Mouse (Mus musculus): ENCODE data around the gene Arhgef39. TPM values are rescaled to one million over a fixed set of nuclear protein-coding genes. Genes with fewer than 3 reads are reported as not detected.

Arhgef39 gene
- polyA plus RNA-seq, 1 experiment from 2014 or later = 40.3 TPM

DNA sequence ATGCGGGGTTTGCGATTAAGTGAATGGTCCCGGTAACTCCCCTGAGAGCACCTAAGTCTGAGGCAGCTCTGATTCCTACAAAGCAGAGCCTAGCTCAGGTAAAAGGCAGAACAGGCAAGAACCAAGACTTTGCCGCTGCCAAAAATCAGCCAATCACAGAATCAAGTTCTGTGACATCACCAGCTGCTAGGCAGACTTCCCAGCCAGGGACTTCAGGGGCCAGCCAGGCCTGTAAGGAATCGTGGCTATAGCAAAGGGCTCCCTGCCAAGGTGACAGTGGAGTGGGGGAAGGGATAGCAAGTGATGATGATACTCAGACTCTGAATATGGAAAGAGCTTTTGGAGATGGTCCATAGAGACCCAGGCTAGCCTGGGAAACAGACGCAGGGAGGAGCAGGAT, 20.5 kb upstream of the Arhgef39 start:
- 16% methylated on average over 6 of the region's 6 CpGs for WGBS
- Histone ChIP-seq H3K4me3 (no peak overlapping the region), H3K27ac (no peak overlapping the region), H3K36me3 (ENCODE audit: poor library complexity, severe bottlenecking) (no peaks in the 10 kb centered on the region), H3K9me3 (replicated peaks) (no peaks in the 10 kb centered on the region), H3K9ac (no peak overlapping the region), H3K27me3 (peaks cover 55% of the 10 kb centered on the region), H3K4me2 (peak overlapping the region; percentile 42), H3K4me1 (peaks cover 28% of the 10 kb centered on the region)
- ATAC-seq = peak; percentile 66

DNA sequence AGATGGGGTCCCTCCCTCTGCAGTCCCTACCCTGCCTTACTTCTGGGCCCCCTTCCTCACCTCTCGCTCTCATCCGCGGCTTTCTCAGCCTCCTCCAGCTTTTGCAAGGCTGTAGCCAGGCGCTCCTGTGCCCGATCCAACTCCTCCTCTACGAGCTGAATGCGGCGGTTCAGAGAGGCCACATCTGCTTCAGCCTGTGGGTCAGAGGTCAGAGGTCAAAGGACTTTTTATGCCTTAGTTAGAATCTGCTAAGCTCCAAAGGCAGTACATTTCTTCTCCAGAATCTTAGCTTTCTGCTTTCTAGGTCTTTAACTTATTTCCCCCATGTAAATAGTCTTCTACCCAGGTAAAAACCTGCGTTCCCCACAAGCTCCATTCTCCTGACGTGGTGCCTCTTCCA, 20.1 kb upstream of the Arhgef39 start:
- 12% methylated on average over 10 of the region's 10 CpGs for WGBS
- Histone ChIP-seq H3K4me2 (peak overlapping the region; percentile 42), H3K36me3 (ENCODE audit: poor library complexity, severe bottlenecking) (no peaks in the 10 kb centered on the region), H3K4me3 (no peak overlapping the region), H3K27ac (no peak overlapping the region), H3K4me1 (peaks cover 27% of the 10 kb centered on the region), H3K9me3 (replicated peaks) (no peaks in the 10 kb centered on the region), H3K9ac (no peak overlapping the region), H3K27me3 (peaks cover 51% of the 10 kb centered on the region)
- ATAC-seq = no peak

DNA sequence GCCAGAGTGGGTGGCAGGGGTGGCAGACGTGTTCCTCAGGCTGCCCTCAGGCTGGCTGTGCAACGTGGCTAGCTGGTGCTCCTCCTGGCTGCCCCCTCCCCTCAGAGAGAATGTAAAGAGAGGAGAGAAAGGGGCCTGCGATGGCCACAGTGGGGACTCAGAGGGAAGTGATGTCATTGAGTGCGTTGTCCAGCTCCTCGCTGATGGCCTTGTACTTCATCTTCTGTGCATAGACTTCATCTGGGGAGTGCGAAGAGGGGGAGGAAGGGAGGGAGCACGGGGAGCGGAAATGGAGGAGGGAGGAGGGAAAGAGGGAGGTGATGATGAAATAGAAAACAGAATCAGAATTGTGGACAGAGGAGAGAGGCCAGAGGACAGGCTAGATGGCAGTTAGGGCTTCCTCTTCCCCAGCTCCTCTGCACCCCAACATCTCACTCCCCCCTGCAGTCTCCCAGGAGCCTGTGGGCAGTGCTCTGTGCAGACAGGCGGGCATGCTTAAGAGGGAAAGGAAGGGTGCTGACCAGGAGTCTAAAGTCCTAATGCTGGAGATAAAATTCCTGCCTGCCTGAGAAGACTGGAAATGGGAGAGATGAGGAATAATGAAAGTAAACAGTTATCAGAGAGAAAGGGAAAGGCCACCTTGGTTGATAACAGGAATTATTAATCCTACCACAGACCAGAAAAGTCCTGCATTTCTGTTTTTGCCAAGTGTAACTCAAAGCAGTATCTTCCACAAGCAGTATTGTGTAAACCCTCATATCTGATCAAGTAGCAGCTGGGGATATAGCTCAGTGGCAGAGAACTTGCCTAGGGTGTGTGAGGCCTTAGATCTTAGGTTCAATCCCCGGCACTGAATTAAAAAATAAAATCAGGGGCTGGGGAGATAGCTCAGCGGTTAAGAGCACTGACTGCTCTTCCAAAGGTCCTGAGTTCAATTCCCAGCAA, 16.5 kb upstream of the Arhgef39 start:
- H3K27ac ChIP-seq = no peak overlapping the region
- no peak overlapping the region for H3K4me2 ChIP-seq
- no peak overlapping the region for H3K9ac ChIP-seq
- peaks cover 16% of the 10 kb centered on the region for H3K27me3 ChIP-seq
- no peak for ATAC-seq
- no peaks in the 10 kb centered on the region for H3K36me3 ChIP-seq (ENCODE audit: poor library complexity, severe bottlenecking)
- H3K4me1 ChIP-seq = peaks cover 12% of the 10 kb centered on the region; the same call in 1 of the 2 replicates
- H3K4me3 ChIP-seq = no peak overlapping the region
- H3K9me3 ChIP-seq (replicated peaks) = no peaks in the 10 kb centered on the region
- WGBS = 76% methylated on average over 11 of the region's 11 CpGs

DNA sequence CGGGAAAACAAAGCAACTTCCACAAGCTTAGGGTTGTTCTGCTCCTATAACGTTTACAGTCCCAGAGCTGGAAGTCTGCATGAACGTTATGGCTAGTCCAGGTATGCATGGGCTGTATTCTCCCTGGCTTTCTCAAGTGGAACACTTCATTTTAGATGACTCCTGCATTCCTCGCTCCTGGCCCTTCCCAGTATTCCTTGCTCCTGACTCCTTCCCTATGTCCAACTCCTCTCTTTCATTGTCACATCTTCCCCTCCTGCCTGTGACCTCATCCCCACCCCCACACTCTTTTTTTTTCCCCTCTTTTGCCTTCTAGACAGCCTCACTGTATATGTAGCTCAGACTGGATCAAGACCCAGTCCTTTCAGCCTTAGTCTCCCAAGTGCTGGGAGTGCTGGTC, 14.3 kb upstream of the Arhgef39 start:
- Histone ChIP-seq H3K27ac (no peak overlapping the region), H3K4me1 (peaks cover 9% of the 10 kb centered on the region), H3K9ac (no peak overlapping the region), H3K36me3 (ENCODE audit: poor library complexity, severe bottlenecking) (no peaks in the 10 kb centered on the region), H3K27me3 (peaks cover 8% of the 10 kb centered on the region), H3K4me2 (no peak overlapping the region), H3K4me3 (no peak overlapping the region), H3K9me3 (replicated peaks) (no peaks in the 10 kb centered on the region)
- ATAC-seq = no peak
- WGBS = 87% methylated on average over 4 of the region's 4 CpGs

DNA sequence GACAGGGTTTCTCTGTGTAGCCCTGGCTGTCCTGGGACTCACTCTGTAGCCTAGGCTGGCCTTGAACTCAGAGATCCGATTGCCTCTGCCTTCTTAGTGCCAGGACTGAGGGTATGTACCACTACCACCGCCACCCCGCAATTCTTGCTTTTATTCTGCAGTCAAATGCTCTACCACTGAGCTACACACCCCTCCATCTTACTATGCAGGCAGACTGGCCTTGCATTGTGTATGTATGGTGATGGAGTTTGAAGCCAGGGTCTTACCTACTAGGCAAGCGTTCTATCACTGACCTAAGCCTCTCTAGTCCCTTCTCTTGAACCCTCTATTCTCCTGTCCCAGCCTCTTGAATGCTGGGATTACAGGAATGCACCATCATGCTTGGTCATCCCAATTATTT, 13.8 kb upstream of the Arhgef39 start:
- 88% methylated on average over 4 of the region's 4 CpGs for WGBS
- Histone ChIP-seq H3K9me3 (replicated peaks) (no peaks in the 10 kb centered on the region), H3K4me1 (peaks cover 12% of the 10 kb centered on the region), H3K27me3 (peaks cover 11% of the 10 kb centered on the region), H3K36me3 (ENCODE audit: poor library complexity, severe bottlenecking) (no peaks in the 10 kb centered on the region), H3K9ac (no peak overlapping the region), H3K4me3 (no peak overlapping the region), H3K4me2 (no peak overlapping the region), H3K27ac (no peak overlapping the region)
- no peak for ATAC-seq

DNA sequence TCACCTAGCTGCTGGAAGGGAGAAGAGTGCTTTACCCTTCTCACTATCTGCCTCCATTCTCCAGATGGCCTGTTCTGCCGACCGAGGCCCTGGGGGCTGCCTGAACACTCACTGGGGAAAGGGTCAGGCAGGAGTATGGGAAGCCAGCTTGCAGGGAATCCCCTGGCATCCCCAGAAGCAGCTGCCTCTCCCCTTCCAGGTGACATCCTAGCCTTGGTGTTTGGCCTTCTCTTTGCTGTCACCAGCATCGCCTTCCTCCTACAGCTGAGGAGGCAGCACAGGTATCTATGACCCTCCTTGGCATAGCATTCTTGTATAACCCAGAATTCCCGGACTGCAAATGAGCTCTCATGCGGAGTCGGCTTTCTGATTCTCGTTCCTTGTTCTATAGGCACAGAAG, 13.2 kb upstream of the Arhgef39 start:
- Histone ChIP-seq H3K4me3 (no peak overlapping the region), H3K36me3 (ENCODE audit: poor library complexity, severe bottlenecking) (no peaks in the 10 kb centered on the region), H3K27me3 (peaks cover 16% of the 10 kb centered on the region), H3K9me3 (replicated peaks) (no peaks in the 10 kb centered on the region), H3K9ac (no peak overlapping the region), H3K27ac (no peak overlapping the region), H3K4me1 (peaks cover 18% of the 10 kb centered on the region), H3K4me2 (no peak overlapping the region)
- no peak for ATAC-seq
- WGBS = 68% methylated on average over 7 of the region's 7 CpGs

DNA sequence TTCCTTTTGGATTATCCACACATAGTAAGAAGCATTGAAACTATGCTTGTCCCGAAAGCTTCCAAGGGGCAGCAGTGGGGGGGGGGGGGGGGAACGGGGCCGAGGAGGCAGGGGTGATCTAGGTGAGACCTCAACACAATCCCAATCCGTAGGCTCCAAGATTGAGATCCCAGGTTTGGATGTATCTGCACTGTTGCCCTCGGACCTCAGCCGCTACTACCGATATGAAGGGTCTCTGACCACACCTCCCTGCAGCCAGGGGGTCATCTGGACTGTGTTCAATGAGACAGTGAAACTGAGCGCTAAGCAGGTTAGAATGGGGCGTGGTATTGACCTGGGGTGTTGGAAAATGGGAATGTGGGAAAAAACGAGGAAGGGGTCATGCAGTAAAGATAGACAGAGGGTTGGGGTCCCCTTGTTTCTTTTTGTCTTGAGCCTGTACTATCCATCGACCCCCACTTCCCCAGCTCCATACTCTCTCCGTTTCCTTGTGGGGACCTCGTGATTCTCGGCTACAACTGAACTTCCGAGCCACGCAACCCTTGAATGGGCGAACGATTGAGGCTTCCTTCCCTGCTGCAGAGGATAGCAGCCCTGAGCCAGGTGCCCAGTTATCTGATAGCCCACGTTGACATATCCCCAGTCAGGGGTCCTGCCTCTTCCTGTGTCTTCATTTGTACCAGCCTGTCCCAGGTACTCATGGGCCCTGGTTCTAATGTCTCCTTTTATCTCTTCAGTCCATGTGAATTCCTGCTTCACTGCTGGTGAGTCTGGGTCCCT, 12.4 kb upstream of the Arhgef39 start:
- Histone ChIP-seq H3K4me3 (no peak overlapping the region), H3K27me3 (peaks cover 24% of the 10 kb centered on the region), H3K4me2 (no peak overlapping the region), H3K36me3 (ENCODE audit: poor library complexity, severe bottlenecking) (no peaks in the 10 kb centered on the region), H3K9ac (no peak overlapping the region), H3K27ac (no peak overlapping the region), H3K4me1 (peaks cover 18% of the 10 kb centered on the region), H3K9me3 (replicated peaks) (no peaks in the 10 kb centered on the region)
- WGBS = 82% methylated on average over 19 of the region's 19 CpGs
- no peak for ATAC-seq

DNA sequence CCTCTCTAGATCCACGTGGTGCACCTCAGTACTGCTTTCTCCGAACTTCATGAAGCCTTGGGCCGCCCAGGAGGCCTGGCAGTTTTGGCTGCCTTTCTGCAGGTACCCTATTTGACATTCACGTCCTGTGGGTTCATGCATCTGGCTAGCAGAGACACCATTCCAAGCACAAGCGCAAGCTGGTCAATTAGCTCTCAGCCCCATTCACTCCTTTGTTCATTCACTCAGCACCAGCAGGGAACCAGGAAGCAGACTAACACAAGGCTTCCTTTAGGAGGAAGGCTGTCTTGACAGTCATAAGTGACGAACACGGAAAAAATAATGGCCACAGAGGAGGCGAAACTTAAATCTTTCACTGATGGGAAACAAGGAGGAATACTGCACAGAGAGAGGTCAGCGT, 9.6 kb upstream of the Arhgef39 start:
- Histone ChIP-seq H3K27me3 (peaks cover 29% of the 10 kb centered on the region), H3K9me3 (replicated peaks) (no peaks in the 10 kb centered on the region), H3K27ac (no peak overlapping the region), H3K4me2 (peak overlapping the region; percentile 56), H3K36me3 (ENCODE audit: poor library complexity, severe bottlenecking) (no peaks in the 10 kb centered on the region), H3K4me3 (peak overlapping the region; percentile 31; the same call in 1 of the 2 replicates), H3K4me1 (peaks cover 18% of the 10 kb centered on the region), H3K9ac (peak overlapping the region; percentile 45; the same call in 1 of the 2 replicates)
- ATAC-seq = no peak
- WGBS = 13% methylated on average over 9 of the region's 9 CpGs

DNA sequence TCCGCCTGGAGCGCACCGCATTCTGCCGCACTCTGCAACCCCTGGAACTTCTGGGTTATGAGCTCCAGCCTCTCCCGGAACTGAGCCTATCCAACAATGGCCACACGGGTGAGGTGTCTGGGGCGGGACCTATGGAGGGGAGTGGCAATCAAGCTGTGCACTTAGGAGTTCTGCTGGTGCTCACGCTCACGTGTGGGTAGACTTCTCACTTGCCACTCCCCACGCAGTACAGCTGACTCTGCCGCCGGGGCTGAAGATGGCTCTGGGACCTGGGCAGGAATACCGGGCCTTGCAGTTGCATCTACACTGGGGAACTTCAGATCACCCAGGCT, 9.1 kb upstream of the Arhgef39 start:
- 7% methylated on average over 13 of the region's 13 CpGs for WGBS
- peak overlapping the region; percentile 45 for H3K9ac ChIP-seq
- H3K4me2 ChIP-seq = peak overlapping the region; percentile 56

DNA sequence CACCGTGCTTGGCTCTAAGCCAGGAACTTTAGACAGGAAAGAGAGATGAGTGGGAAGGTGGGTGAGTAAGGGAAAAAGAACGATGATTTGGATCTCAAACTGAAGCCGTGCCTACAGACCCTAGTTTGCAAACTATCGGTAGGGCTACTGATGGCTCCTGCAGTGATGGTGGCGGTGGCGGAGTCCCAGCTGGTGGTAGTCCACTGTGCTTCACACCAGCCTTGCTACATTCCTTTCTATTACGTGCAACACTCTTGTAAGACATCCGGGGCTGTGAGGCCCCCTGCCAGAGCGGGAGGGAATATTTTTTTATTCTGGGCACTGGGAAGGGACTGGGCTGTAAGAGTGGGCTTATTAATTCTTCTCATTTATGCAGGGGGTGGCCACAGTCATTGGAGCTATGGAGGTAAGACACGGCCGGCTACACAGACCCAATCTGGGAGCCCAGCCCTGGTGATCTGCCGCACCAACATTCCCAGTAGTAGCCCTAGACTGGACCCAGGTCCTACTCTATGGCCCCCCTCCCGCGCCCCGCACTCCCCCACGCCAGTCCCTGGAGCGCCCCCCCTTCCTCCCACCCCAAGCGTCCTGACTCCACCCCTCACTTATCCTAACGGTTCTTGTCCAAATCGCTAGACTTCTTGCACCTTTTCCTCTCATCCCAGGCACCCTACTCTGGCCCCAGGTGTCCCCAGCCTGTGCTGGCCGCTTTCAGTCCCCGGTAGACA, 8.6 kb upstream of the Arhgef39 start:
- Histone ChIP-seq H3K4me1 (peaks cover 18% of the 10 kb centered on the region), H3K27me3 (peaks cover 33% of the 10 kb centered on the region), H3K27ac (no peak overlapping the region), H3K4me3 (peak overlapping the region; percentile 31), H3K9me3 (replicated peaks) (no peaks in the 10 kb centered on the region), H3K36me3 (ENCODE audit: poor library complexity, severe bottlenecking) (no peaks in the 10 kb centered on the region), H3K9ac (peak overlapping the region; percentile 45), H3K4me2 (peak overlapping the region; percentile 56)
- 0 out of 2 replicates have a peak, but pooled peaks have one; percentile 41 for ATAC-seq
- 9% methylated on average over 19 of the region's 22 CpGs for WGBS

More for the DNA sequence above, 9.1 kb upstream of the Arhgef39 start:
- Histone ChIP-seq H3K27me3 (peaks cover 29% of the 10 kb centered on the region), H3K4me3 (peak overlapping the region; percentile 31), H3K9me3 (replicated peaks) (no peaks in the 10 kb centered on the region), H3K27ac (no peak overlapping the region), H3K4me1 (peaks cover 18% of the 10 kb centered on the region), H3K36me3 (ENCODE audit: poor library complexity, severe bottlenecking) (no peaks in the 10 kb centered on the region)
- ATAC-seq = peak; percentile 55; the same call in 1 of the 2 replicates

DNA sequence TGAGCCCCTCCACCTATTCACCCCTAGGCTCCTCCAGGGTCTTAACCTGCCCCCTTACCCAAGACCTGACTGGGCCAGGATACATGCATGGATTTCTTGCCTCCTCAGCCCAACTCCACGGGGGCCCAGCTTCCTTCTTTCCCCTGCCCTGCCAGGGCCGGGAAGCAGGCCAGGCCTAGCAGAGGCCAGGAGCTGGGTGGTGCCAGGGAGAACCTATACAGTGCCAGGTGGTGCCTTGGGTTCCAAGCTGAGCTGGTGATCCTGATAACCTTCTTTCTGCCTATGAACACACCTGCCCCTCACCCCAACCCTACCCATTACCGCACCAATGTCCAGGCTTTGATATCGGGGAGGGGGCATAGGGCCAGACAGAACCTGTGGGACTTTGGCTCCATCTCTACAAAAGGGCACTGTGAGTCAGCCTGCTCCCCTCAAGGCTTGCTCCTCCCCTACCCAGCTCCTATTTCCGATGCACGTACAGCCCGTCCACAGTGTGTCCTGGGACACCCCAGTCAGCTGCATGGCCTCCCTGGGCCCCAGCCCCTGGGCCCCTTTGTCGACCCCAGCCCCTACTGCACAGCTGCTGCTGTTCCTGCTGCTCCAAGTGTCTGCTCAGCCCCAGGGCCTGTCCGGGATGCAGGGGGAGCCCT, 7.2 kb upstream of the Arhgef39 start, which contains the start of gene Car9:
Gene Car9 (plus strand): TSS at position 431 of the 650 bp plus-strand sequence.
- Histone ChIP-seq H3K4me1 (peaks cover 18% of the 10 kb centered on the region), H3K36me3 (ENCODE audit: poor library complexity, severe bottlenecking) (no peaks in the 10 kb centered on the region), H3K4me2 (peak within 1 kb of the TSS; percentile 56), H3K27me3 (peaks cover 33% of the 10 kb centered on the region), H3K4me3 (no peak within 1 kb of the TSS), H3K27ac (no peak within 1 kb of the TSS), H3K9me3 (replicated peaks) (no peaks in the 10 kb centered on the region), H3K9ac (no peak within 1 kb of the TSS)
- WGBS = 54% methylated on average over 9 of the region's 9 CpGs
- ATAC-seq = no peak

Measured in forebrain, embryonic 13.5 days (tissue).